Mouse (Mus musculus) kidney, adult 2 months (tissue): ENCODE measurements around the gene Gm12355.

ENCODE experiments used
- CTCF ChIP-seq: fragments of 200-500 bp; conservative IDR thresholded peaks from 2 replicates; pipeline ENCODE4 v1.5.1; 2011; ENCODE audit warnings: low read depth, mild to moderate bottlenecking, control low read depth, low read length, moderate library complexity, mixed read lengths; ENCODE audit not compliant: insufficient read depth, insufficient read length
- POLR2A ChIP-seq: fragments of 200-500 bp; IDR thresholded peaks from one replicate; pipeline ENCODE4 v1.6.1; 2011; ENCODE audit warnings: low read depth, low read length, control low read depth

GRCm38 (mm10) chr11:98637501-98637900, 12.0 kb upstream of the Gm12355 start:
- TF ChIP-seq CTCF (no peak), POLR2A (no peak)
